Mouse (Mus musculus): ENCODE data around the gene Wdr66.

Gene Wdr66

GRCm38 (mm10) chr5:123272927-123273326, 21.0 kb downstream of the Wdr66 start:
- no peak for DNase-seq

- DNase-seq: no peak
Observed at GRCm38 (mm10) chr5:123276636-123277341, 24.9 kb downstream of the Wdr66 start.

GRCm38 (mm10) chr5:123277342-123277701, 25.4 kb downstream of the Wdr66 start:
- DNase-seq: no peak

GRCm38 (mm10) chr5:123277704-123278103, 25.8 kb downstream of the Wdr66 start:
- no peak for DNase-seq

- DNase-seq: no peak
Observed at GRCm38 (mm10) chr5:123279248-123279647, 27.3 kb downstream of the Wdr66 start.

GRCm38 (mm10) chr5:123281336-123282136, 29.6 kb downstream of the Wdr66 start:
- DNase-seq: no peak

GRCm38 (mm10) chr5:123285174-123285573, 33.3 kb downstream of the Wdr66 start:
- no peak for DNase-seq

GRCm38 (mm10) chr5:123288079-123288478, 36.2 kb downstream of the Wdr66 start:
- DNase-seq: no peak

GRCm38 (mm10) chr5:123294653-123295052, 42.8 kb downstream of the Wdr66 start:
- no peak for DNase-seq

- DNase-seq: no peak
Observed at GRCm38 (mm10) chr5:123296224-123296806, 44.4 kb downstream of the Wdr66 start.

- no peak for DNase-seq
Observed at GRCm38 (mm10) chr5:123296972-123297754, 45.3 kb downstream of the Wdr66 start.

- no peak for DNase-seq
Observed at GRCm38 (mm10) chr5:123297830-123298229, 45.9 kb downstream of the Wdr66 start.

- no peak for DNase-seq
Observed at GRCm38 (mm10) chr5:123298526-123298925, 46.6 kb downstream of the Wdr66 start.

GRCm38 (mm10) chr5:123300496-123301034, 48.7 kb downstream of the Wdr66 start:
- DNase-seq: no peak

- DNase-seq: no peak
Observed at GRCm38 (mm10) chr5:123301780-123302521, 50.0 kb downstream of the Wdr66 start.

GRCm38 (mm10) chr5:123307630-123308282, 55.9 kb downstream of the Wdr66 start:
- DNase-seq: no peak

GRCm38 (mm10) chr5:123309816-123310215, 57.9 kb downstream of the Wdr66 start:
- DNase-seq: no peak

- DNase-seq: no peak
Observed at GRCm38 (mm10) chr5:123310221-123310620, 58.3 kb downstream of the Wdr66 start.

GRCm38 (mm10) chr5:123313058-123313630, 61.2 kb downstream of the Wdr66 start:
- DNase-seq: no peak

GRCm38 (mm10) chr5:123313851-123314380, 62.0 kb downstream of the Wdr66 start:
- DNase-seq: no peak
